Mouse (Mus musculus) layer of hippocampus, adult 8-10 months (tissue): ENCODE data around the gene Cnr1. TPM values are rescaled to one million over a fixed set of nuclear protein-coding genes. Genes with fewer than 3 reads are reported as not detected.
A peak's percentile ranks its signal among the peaks of the same experiment; 100 is the strongest.

Experiments used
- DNase-seq, 2 experiments: peaks; one replicate each; pipeline ENCODE4 v3.0.0; 2022; ENCODE audit warnings: low spot score in 2 of 2
- total RNA-seq, 4 experiments: library from RNA; stranded (reverse); gene quantifications; 2 replicates each; pipeline ENCODE4 v1.2.4; 2022

Gene Cnr1
- total RNA-seq: 100 to 1,000 TPM; 150 to 169 (median 158) TPM

GRCm38 (mm10) chr4:33924234-33924888, at the start of gene Cnr1:
TSS of gene Cnr1 (plus strand) at chr4:33924593.
- peak; percentile 63 to 75 for DNase-seq

- DNase-seq: no peak
Observed at GRCm38 (mm10) chr4:33879944-33880343, 44.4 kb upstream of the Cnr1 start.

GRCm38 (mm10) chr4:33886026-33886425, 38.4 kb upstream of the Cnr1 start:
- no peak for DNase-seq

- DNase-seq: no peak
Observed at GRCm38 (mm10) chr4:33889976-33890375, 34.4 kb upstream of the Cnr1 start.

- DNase-seq: no peak
Observed at GRCm38 (mm10) chr4:33892178-33892869, 32.1 kb upstream of the Cnr1 start.

GRCm38 (mm10) chr4:33893841-33894240, 30.6 kb upstream of the Cnr1 start:
- DNase-seq: peak; percentile 63 to 70

- no peak for DNase-seq
Observed at GRCm38 (mm10) chr4:33895046-33895445, 29.3 kb upstream of the Cnr1 start.

- no peak for DNase-seq
Observed at GRCm38 (mm10) chr4:33895491-33895890, 28.9 kb upstream of the Cnr1 start.

- no peak for DNase-seq
Observed at GRCm38 (mm10) chr4:33901659-33902058, 22.7 kb upstream of the Cnr1 start.

GRCm38 (mm10) chr4:33903812-33904340, 20.5 kb upstream of the Cnr1 start:
- no peak for DNase-seq

- no peak for DNase-seq
Observed at GRCm38 (mm10) chr4:33904826-33905225, 19.6 kb upstream of the Cnr1 start.

- DNase-seq: no peak
Observed at GRCm38 (mm10) chr4:33908786-33909185, 15.6 kb upstream of the Cnr1 start.

GRCm38 (mm10) chr4:33915730-33916129, 8.7 kb upstream of the Cnr1 start:
- DNase-seq: no peak

- no peak for DNase-seq
Observed at GRCm38 (mm10) chr4:33920807-33921206, 3.6 kb upstream of the Cnr1 start.

- peak in 1 of 2 experiments; percentile 32 for DNase-seq
Observed at GRCm38 (mm10) chr4:33923151-33923760, 1.1 kb upstream of the Cnr1 start.

- no peak for DNase-seq
Observed at GRCm38 (mm10) chr4:33923761-33924233, 596 bp upstream of the Cnr1 start.

GRCm38 (mm10) chr4:33924889-33925245, 474 bp downstream of the Cnr1 start:
- peak in 1 of 2 experiments; percentile 42 for DNase-seq

GRCm38 (mm10) chr4:33925489-33925888, 1.1 kb downstream of the Cnr1 start:
- DNase-seq: no peak

- no peak for DNase-seq
Observed at GRCm38 (mm10) chr4:33926010-33926409, 1.6 kb downstream of the Cnr1 start.

- peak in 1 of 2 experiments; percentile 14 for DNase-seq
Observed at GRCm38 (mm10) chr4:33926730-33927263, 2.4 kb downstream of the Cnr1 start.

- DNase-seq: no peak
Observed at GRCm38 (mm10) chr4:33927644-33928043, 3.3 kb downstream of the Cnr1 start.

- no peak for DNase-seq
Observed at GRCm38 (mm10) chr4:33928450-33928849, 4.1 kb downstream of the Cnr1 start.
